In the genomic region with DNA sequence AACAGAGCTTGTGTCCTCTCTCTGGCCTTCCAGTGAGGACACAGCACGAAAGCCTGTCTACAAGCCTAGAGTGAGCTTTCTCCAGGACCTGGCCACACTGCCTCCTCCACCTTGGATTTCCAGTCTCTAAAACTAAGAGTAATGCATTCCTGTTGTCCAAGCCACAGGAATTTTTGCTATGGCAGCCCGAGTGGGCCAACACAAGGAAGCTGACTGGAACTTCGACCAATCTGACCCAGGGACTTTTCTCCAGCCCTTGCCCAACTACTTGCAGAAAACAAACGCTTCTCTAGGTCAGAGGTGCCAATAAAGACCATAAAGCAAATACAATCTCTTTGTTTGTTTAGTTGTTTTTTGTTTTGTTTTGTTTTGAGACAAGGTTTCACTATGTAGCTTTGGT, we compare ENCODE assay signal across 13 mouse cellular contexts.
"Had no signal": no experiment of that assay in that cellular context is flagged by ENCODE, and none has a peak within 500 bp of the region (broad histone marks: within the 10 kb centered on the region; RNA-seq: fewer than 3 reads in every experiment).

No protein-coding gene starts in this region.

- DNase-seq: gastrocnemius, adult 2 months; gastrocnemius, postnatal 10 days; heart, adult 2 months; heart, postnatal 10 days; heart, postnatal 4 days; kidney, adult 18-20 months; kidney, adult 8-10 months; kidney, postnatal 10 days; kidney, postnatal 25 days; kidney, postnatal 4 days; liver; liver, embryonic 13.5 days; liver, postnatal 0 days had no signal
